21 mouse cellular contexts compared by ENCODE assay signal in the genomic region with DNA sequence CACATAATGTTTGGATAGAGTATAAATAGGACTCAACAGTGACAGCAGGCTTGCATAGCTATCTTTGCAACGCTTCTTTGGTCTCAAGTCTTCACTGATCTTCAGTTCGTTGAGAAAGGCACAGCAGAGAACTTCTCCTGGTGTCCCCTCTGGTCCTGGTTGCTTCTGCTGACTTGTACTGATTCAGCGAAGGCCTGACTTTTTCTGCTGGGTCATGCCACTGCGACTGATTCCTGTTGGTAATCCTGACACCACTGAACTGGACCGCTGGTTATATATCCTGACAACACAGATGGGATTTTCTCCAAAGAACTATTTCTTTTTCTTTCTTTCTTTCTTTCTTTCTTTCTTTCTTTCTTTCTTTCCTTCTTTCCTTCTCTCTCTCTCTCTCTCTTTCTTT. TPM values are rescaled to one million over a fixed set of nuclear protein-coding genes. Genes with fewer than 3 reads are reported as not detected.
"Had no signal": no experiment of that assay in that cellular context is flagged by ENCODE, and none has a peak within 500 bp of the region (broad histone marks: within the 10 kb centered on the region; RNA-seq: fewer than 3 reads in every experiment).

No protein-coding gene starts in this region.

- H3K4me2 ChIP-seq: limb, embryonic 13.5 days; lung, embryonic 14.5 days; midbrain, embryonic 11.5 days had no signal

- H3K9ac ChIP-seq: limb, embryonic 13.5 days; lung, embryonic 14.5 days had no signal

- DNase-seq: layer of hippocampus, adult 9-11 months; thymus, adult 18-20 months; thymus, postnatal 36 days had no signal

- H3K27ac ChIP-seq: kidney, postnatal 0 days; limb, embryonic 10.5 days; limb, embryonic 13.5 days; macrophage had no signal

- H3K36me3 ChIP-seq: limb, embryonic 10.5 days; limb, embryonic 13.5 days had no signal

- ATAC-seq: intestine, postnatal 0 days; lung, postnatal 0 days had no signal

- H3K27me3 ChIP-seq: limb, embryonic 13.5 days had no signal

- H3K4me3 ChIP-seq: limb, embryonic 10.5 days; limb, embryonic 13.5 days had no signal

- H3K9me3 ChIP-seq: limb, embryonic 10.5 days; limb, embryonic 13.5 days had no signal

RNA-seq across cellular contexts. Expression of gene Jsrp1, which starts 9.2 kb away (rescaled TPM):
- total RNA-seq: liver, adult 2 months; megakaryocyte-erythroid progenitor cell, adult 5-6 weeks; midbrain, postnatal 0 days had no signal
- polyA plus RNA-seq: liver, adult 2 months; macrophage; small intestine, adult 2 months; spleen, adult 2 months had no signal

RNA-seq across cellular contexts. Expression of gene Amh, which starts 17.5 kb away (rescaled TPM):
- polyA plus RNA-seq: intestine, postnatal 0 days; kidney, embryonic 14.5 days; limb, embryonic 10.5 days; limb, embryonic 13.5 days; macrophage; midbrain, embryonic 11.5 days; midbrain, embryonic 14.5 days; midbrain, postnatal 0 days; neural tube, embryonic 11.5 days; stomach, embryonic 16.5 days had no signal

RNA-seq across cellular contexts. Expression of gene Lingo3, which starts 21.3 kb away (rescaled TPM):
- total RNA-seq: liver, adult 2 months had no signal
- polyA plus RNA-seq: lung, postnatal 0 days; macrophage; urinary bladder, adult 2 months had no signal
